Mouse (Mus musculus): ENCODE results near the gene Fam213b.

- no peak for TF ChIP-seq USF1 (IDR thresholded peaks at IDR 0.05; ENCODE audit: low read depth)
- TF ChIP-seq POLR2A (IDR thresholded peaks at IDR 0.05; ENCODE audit: insufficient read length, low read depth) = no peak
- TF ChIP-seq MAX (IDR thresholded peaks at IDR 0.05; ENCODE audit: low read depth) = no peak
- TF ChIP-seq POLR2AphosphoS2 (IDR thresholded peaks at IDR 0.05; ENCODE audit: insufficient read length, low read depth) = no peak
- TF ChIP-seq TCF3 (IDR thresholded peaks at IDR 0.05; ENCODE audit: insufficient read length, low read depth) = no peak
- no peak for TF ChIP-seq MYOD1 (IDR thresholded peaks at IDR 0.05; ENCODE audit: control insufficient read depth in 1 of 3, insufficient read length in 2 of 3, low read depth in 2 of 3)
- TF ChIP-seq TCF12 (IDR thresholded peaks at IDR 0.05; ENCODE audit: insufficient read depth, poor library complexity, severe bottlenecking) = no peak
- no peak for TF ChIP-seq E2F4 (IDR thresholded peaks at IDR 0.05; ENCODE audit: insufficient read depth)
- TF ChIP-seq CEBPB (IDR thresholded peaks at IDR 0.05; ENCODE audit: insufficient read depth, poor library complexity, severe bottlenecking) = no peak
- no peak for TF ChIP-seq MYOG (IDR thresholded peaks at IDR 0.05; ENCODE audit: control insufficient read depth in 1 of 3, insufficient read depth in 1 of 3, insufficient read length in 2 of 3, low read depth in 2 of 3)
Measured at GRCm38 (mm10) chr4:154940156-154940555, 41.2 kb upstream of the Fam213b start.

Measured in myocyte (in vitro differentiated cells).